Mouse (Mus musculus) MN1 (cell line): ENCODE results near the gene Dvl3.

Experiments used
- DNase-seq: peaks from one replicate; pipeline ENCODE4 v3.0.0-alpha.2; 2016; ENCODE audit warnings: low spot score

Dvl3 gene

GRCm38 (mm10) chr16:20497980-20498676 lies 18.7 kb upstream of the Dvl3 start:
- DNase-seq: no peak

GRCm38 (mm10) chr16:20498677-20499475 lies 17.9 kb upstream of the Dvl3 start, which contains the start of gene Eif2b5:
Eif2b5 (plus strand) TSS chr16:20498817.
- peak; percentile 88 for DNase-seq

- no peak for DNase-seq
Measured at GRCm38 (mm10) chr16:20506000-20506399, 10.8 kb upstream of the Dvl3 start.

GRCm38 (mm10) chr16:20509349-20509748 lies 7.4 kb upstream of the Dvl3 start:
- DNase-seq: peak; percentile 52

GRCm38 (mm10) chr16:20511277-20511847 lies 5.4 kb upstream of the Dvl3 start:
- DNase-seq: no peak

- DNase-seq: no peak
Measured at GRCm38 (mm10) chr16:20516032-20516431, 750 bp upstream of the Dvl3 start.

GRCm38 (mm10) chr16:20517216-20517615 lies 434 bp downstream of the Dvl3 start:
- DNase-seq: no peak

GRCm38 (mm10) chr16:20517701-20518374 lies 1.1 kb downstream of the Dvl3 start:
- DNase-seq: peak; percentile 39

- no peak for DNase-seq
Measured at GRCm38 (mm10) chr16:20523886-20524285, 7.1 kb downstream of the Dvl3 start.

GRCm38 (mm10) chr16:20528779-20529178 lies 12.0 kb downstream of the Dvl3 start:
- no peak for DNase-seq

- no peak for DNase-seq
Measured at GRCm38 (mm10) chr16:20529375-20529774, 12.6 kb downstream of the Dvl3 start.

GRCm38 (mm10) chr16:20530941-20531340 lies 14.2 kb downstream of the Dvl3 start:
- DNase-seq: no peak

- no peak for DNase-seq
Measured at GRCm38 (mm10) chr16:20534617-20535295, 18.0 kb downstream of the Dvl3 start.

GRCm38 (mm10) chr16:20535296-20536080 lies 18.7 kb downstream of the Dvl3 start, which contains the start of gene Ap2m1:
Ap2m1 (plus strand) TSS chr16:20535478.
- DNase-seq: peak; percentile 96

- no peak for DNase-seq
Measured at GRCm38 (mm10) chr16:20536081-20536665, 19.4 kb downstream of the Dvl3 start.

GRCm38 (mm10) chr16:20537071-20537471 lies 20.3 kb downstream of the Dvl3 start:
- DNase-seq: peak; percentile 53

GRCm38 (mm10) chr16:20537601-20538320 lies 21.0 kb downstream of the Dvl3 start:
- no peak for DNase-seq

GRCm38 (mm10) chr16:20539649-20540048 lies 22.9 kb downstream of the Dvl3 start:
- no peak for DNase-seq

GRCm38 (mm10) chr16:20540438-20540837 lies 23.7 kb downstream of the Dvl3 start:
- no peak for DNase-seq

GRCm38 (mm10) chr16:20545696-20546095 lies 28.9 kb downstream of the Dvl3 start:
- DNase-seq: no peak
